Mouse (Mus musculus) liver, postnatal 0 days (tissue): ENCODE results near the gene Ammecr1. TPM values are rescaled to one million over a fixed set of nuclear protein-coding genes. Genes with fewer than 3 reads are reported as not detected.

ENCODE experiments used
- ATAC-seq: fragments of 200-750 bp; cut with Nextera tagmentation; 2 replicates; pipeline ENCODE4 v1.8.0; 2017; ENCODE audit warnings: mild to moderate bottlenecking, moderate library complexity
- DNase-seq: peaks from one replicate; pipeline ENCODE4 v3.0.0-alpha.2; 2016
- H3K27ac ChIP-seq: fragments of 300-500 bp; sonication (generic); 2 replicates; pipeline ENCODE4 v1.5.1; 2014; ENCODE audit warnings: antibody characterized with exemption, moderate library complexity, mild to moderate bottlenecking, low read depth
- H3K27me3 ChIP-seq: fragments of 300-500 bp; sonication (generic); 2 replicates; pipeline ENCODE4 v1.6.1; 2014; ENCODE audit warnings: low read length, control low read depth, mixed read lengths; ENCODE audit not compliant: insufficient read depth
- H3K36me3 ChIP-seq: fragments of 300-500 bp; sonication (generic); replicated peaks from 2 replicates; pipeline ENCODE4 v1.6.1; 2014; ENCODE audit warnings: mild to moderate bottlenecking, control low read depth, low read length, moderate library complexity, mixed read lengths; ENCODE audit not compliant: insufficient read depth
- H3K4me1 ChIP-seq: fragments of 300-500 bp; sonication (generic); 2 replicates; pipeline ENCODE4 v1.6.1; 2014; ENCODE audit warnings: antibody characterized with exemption, mild to moderate bottlenecking, control low read depth; ENCODE audit not compliant: insufficient read depth
- H3K4me2 ChIP-seq: fragments of 300-500 bp; sonication (generic); 2 replicates; pipeline ENCODE4 v1.6.1; 2014; ENCODE audit warnings: low read depth, mild to moderate bottlenecking, low read length, moderate library complexity, mixed read lengths
- H3K4me3 ChIP-seq: fragments of 300-500 bp; sonication (generic); 2 replicates; pipeline ENCODE4 v1.5.1; 2014; ENCODE audit warnings: low read depth, low read length
- H3K9ac ChIP-seq: fragments of 300-500 bp; sonication (generic); replicated peaks from 2 replicates; pipeline ENCODE4 v1.6.1; 2014; ENCODE audit warnings: mild to moderate bottlenecking, moderate library complexity
- H3K9me3 ChIP-seq: fragments of 300-500 bp; sonication (generic); 2 replicates; pipeline ENCODE4 v1.6.1; 2016; ENCODE audit warnings: mild to moderate bottlenecking, control low read depth, low read length, mixed read lengths
- CTCF ChIP-seq: sonication (generic); IDR thresholded peaks from 2 replicates; pipeline ENCODE4 v1.5.1; 2016; ENCODE audit warnings: antibody characterized with exemption, low read depth
- EP300 ChIP-seq: IDR thresholded peaks from 2 replicates; pipeline ENCODE4 v1.6.1; 2016; ENCODE audit warnings: antibody characterized with exemption, low read depth, mild to moderate bottlenecking
- WGBS: fragments of 180-500 bp; shearing (Covaris S2); extraction: QIAGEN DNeasy Blood & Tissue Kit; methylation state at CpG from one replicate; pipeline ENCODE4 v1.1.7; 2014; ENCODE audit not compliant: insufficient replicate concordance; 5-methylcytosine and 5-hydroxymethylcytosine counted together
- polyA plus RNA-seq: library from polyadenylated mRNA; unstranded; fragments of >200 nt; fragmentation: Nextera tagmentation; extraction: Ambion mirVana; gene quantifications from 2 replicates; pipeline ENCODE4 v1.2.1, GENCODE M21; 2015

Ammecr1 gene
- polyA plus RNA-seq, 1 experiment from 2014 or later: 5.2 TPM

DNA sequence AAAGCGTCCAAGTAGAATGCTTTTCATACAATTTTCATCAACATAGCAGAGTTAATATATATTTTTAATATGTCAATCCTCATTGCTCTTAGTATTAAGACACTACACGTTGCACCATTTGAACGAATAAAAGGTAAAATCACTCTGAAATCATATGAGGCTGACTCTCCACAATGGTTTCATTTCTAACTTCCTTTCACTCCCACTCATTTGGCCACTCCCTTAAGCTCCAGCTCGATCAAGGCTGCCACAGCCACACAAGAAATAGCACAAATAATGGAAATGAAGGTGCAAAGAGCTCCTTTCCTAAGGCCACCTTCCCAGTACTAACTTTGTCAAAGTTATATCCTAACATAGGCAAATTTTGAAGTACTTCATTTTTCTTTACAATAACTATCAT, 38.1 kb downstream of the Ammecr1 start:
- no peaks in the 10 kb centered on the region for H3K27me3 ChIP-seq
- ATAC-seq (no peak), DNase-seq (no peak)
- H3K9me3 ChIP-seq: no peaks in the 10 kb centered on the region
- no peak overlapping the region for H3K4me3 ChIP-seq
- H3K4me1 ChIP-seq: no peaks in the 10 kb centered on the region
- TF ChIP-seq EP300 (no peak), CTCF (no peak)
- H3K9ac ChIP-seq: no peak overlapping the region
- no peak overlapping the region for H3K27ac ChIP-seq
- 66% methylated on average over 4 of the region's 4 CpGs for WGBS
- H3K36me3 ChIP-seq: no peaks in the 10 kb centered on the region
- H3K4me2 ChIP-seq: no peak overlapping the region

DNA sequence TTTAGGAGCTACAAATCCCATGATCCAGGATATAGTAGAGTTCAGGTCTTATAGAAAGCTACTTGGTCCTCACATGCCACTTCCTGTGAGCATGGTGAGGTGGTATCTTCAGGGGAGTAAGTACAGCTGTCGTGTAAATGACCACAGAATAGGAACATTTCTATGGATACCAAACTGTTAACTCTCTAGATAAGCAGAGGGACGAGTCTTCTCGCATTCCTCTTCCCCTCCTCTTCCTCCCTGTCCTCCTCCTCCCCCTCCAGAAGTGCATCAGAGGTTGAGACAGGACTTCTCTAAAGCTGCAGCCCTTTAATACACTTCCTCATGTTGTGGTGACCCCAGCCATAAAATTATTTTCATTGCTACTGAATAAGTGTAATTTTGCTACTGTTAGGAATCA, 49.1 kb downstream of the Ammecr1 start:
- H3K4me2 ChIP-seq: no peak overlapping the region
- DNase-seq: no peak
- H3K27me3 ChIP-seq: no peaks in the 10 kb centered on the region
- WGBS: 24% methylated on average over 3 of the region's 3 CpGs
- no peak for ATAC-seq
- H3K4me1 ChIP-seq: no peaks in the 10 kb centered on the region
- no peak for TF ChIP-seq EP300
- TF ChIP-seq CTCF: no peak
- no peak overlapping the region for H3K9ac ChIP-seq
- H3K27ac ChIP-seq: no peak overlapping the region
- no peaks in the 10 kb centered on the region for H3K9me3 ChIP-seq
- H3K36me3 ChIP-seq: no peaks in the 10 kb centered on the region
- H3K4me3 ChIP-seq: no peak overlapping the region

- Histone ChIP-seq H3K9me3 (no peaks in the 10 kb centered on the region), H3K9ac (no peak overlapping the region), H3K4me3 (no peak overlapping the region), H3K27me3 (no peaks in the 10 kb centered on the region), H3K27ac (no peak overlapping the region), H3K4me2 (no peak overlapping the region), H3K4me1 (no peaks in the 10 kb centered on the region), H3K36me3 (no peaks in the 10 kb centered on the region)
- DNase-seq: no peak
- no peak for ATAC-seq
- TF ChIP-seq CTCF: no peak
- no peak for TF ChIP-seq EP300
- 64% methylated on average over 4 of the region's 4 CpGs for WGBS
These were observed 49.8 kb downstream of the Ammecr1 start for GRCm38 (mm10) chrX:142916719-142917118.

GRCm38 (mm10) chrX:142914208-142914607, 52.3 kb downstream of the Ammecr1 start:
- H3K9ac ChIP-seq: no peak overlapping the region
- no peaks in the 10 kb centered on the region for H3K4me1 ChIP-seq
- TF ChIP-seq EP300 (no peak), CTCF (no peak)
- H3K27ac ChIP-seq: no peak overlapping the region
- H3K9me3 ChIP-seq: no peaks in the 10 kb centered on the region
- no peak overlapping the region for H3K4me3 ChIP-seq
- no peaks in the 10 kb centered on the region for H3K27me3 ChIP-seq
- H3K4me2 ChIP-seq: no peak overlapping the region
- ATAC-seq (no peak), DNase-seq (no peak)
- no peaks in the 10 kb centered on the region for H3K36me3 ChIP-seq

DNA sequence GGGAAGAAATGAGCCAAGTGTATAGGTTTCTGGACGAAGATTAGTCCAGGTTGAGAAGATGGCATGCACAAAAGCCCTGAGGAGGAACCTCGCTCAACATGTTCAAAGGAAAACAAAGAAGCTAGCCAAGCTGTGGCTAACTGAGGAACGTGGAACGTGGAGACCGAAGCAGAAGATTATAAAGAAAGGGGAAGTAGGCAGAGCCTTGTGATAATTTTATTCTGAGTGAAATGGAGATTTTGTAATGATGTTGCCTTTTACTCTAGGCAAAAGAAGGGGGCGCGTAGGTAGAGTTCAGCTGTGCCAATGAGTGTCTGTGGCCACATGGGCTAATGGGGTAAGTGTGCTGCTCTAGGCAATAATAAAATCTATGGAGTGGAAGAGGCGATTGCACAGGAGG, 62.7 kb downstream of the Ammecr1 start:
- H3K9ac ChIP-seq: no peak overlapping the region
- H3K36me3 ChIP-seq: no peaks in the 10 kb centered on the region
- no peak overlapping the region for H3K27ac ChIP-seq
- no peak overlapping the region for H3K4me3 ChIP-seq
- H3K4me1 ChIP-seq: no peaks in the 10 kb centered on the region
- 50% methylated on average over 8 of the region's 8 CpGs for WGBS
- DNase-seq (no peak), ATAC-seq (no peak)
- H3K9me3 ChIP-seq: no peaks in the 10 kb centered on the region
- no peak overlapping the region for H3K4me2 ChIP-seq
- TF ChIP-seq CTCF: no peak
- H3K27me3 ChIP-seq: no peaks in the 10 kb centered on the region

GRCm38 (mm10) chrX:142902599-142902998, 63.9 kb downstream of the Ammecr1 start:
- WGBS: 63% methylated on average over 2 of the region's 2 CpGs
- Histone ChIP-seq H3K36me3 (no peaks in the 10 kb centered on the region), H3K4me2 (no peak overlapping the region), H3K27ac (no peak overlapping the region), H3K9me3 (no peaks in the 10 kb centered on the region), H3K27me3 (no peaks in the 10 kb centered on the region), H3K4me1 (no peaks in the 10 kb centered on the region), H3K9ac (no peak overlapping the region), H3K4me3 (no peak overlapping the region)
- ATAC-seq (peak; percentile 35), DNase-seq (no peak)
- no peak for TF ChIP-seq CTCF
- TF ChIP-seq EP300: no peak

DNA sequence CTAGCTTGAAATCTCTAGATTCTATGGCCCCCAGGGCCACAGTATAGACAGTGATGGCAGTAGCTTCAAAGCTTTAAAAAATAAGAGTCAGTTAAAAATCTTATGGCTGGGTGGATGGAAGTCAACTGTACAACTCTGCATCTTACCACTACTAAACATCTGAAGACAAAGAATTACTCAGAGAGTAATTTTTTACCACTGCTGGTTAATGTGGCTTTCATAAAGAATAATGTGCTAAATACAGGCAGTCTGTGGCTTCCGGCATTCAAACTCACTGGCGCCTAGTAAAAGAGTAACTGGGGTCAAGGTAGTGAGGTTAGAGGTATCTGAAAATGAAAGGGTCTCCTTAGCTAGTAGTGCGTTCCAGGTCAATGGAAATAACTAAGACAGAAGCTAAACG, 64.6 kb downstream of the Ammecr1 start:
- no peak overlapping the region for H3K27ac ChIP-seq
- no peak for ATAC-seq
- no peaks in the 10 kb centered on the region for H3K9me3 ChIP-seq
- DNase-seq: no peak
- TF ChIP-seq CTCF (no peak), EP300 (no peak)
- H3K4me3 ChIP-seq: no peak overlapping the region
- WGBS: 68% methylated on average over 4 of the region's 4 CpGs
- no peaks in the 10 kb centered on the region for H3K4me1 ChIP-seq
- no peak overlapping the region for H3K4me2 ChIP-seq
- no peaks in the 10 kb centered on the region for H3K36me3 ChIP-seq
- no peak overlapping the region for H3K9ac ChIP-seq
- no peaks in the 10 kb centered on the region for H3K27me3 ChIP-seq
